Mouse (Mus musculus) lung, postnatal 0 days (tissue): ENCODE results near the gene Noc2l. TPM values are rescaled to one million over a fixed set of nuclear protein-coding genes. Genes with fewer than 3 reads are reported as not detected.

Source experiments
- ATAC-seq: fragments of 200-750 bp; cut with Nextera tagmentation; 2 replicates; pipeline ENCODE4 v1.8.0; 2017; ENCODE audit warnings: moderate library complexity
- DNase-seq: peaks from one replicate; pipeline ENCODE4 v3.0.0-alpha.2; 2016; ENCODE audit warnings: low spot score
- H3K27ac ChIP-seq: fragments of 300-500 bp; sonication (generic); 2 replicates; pipeline ENCODE4 v1.5.1; 2014; ENCODE audit warnings: antibody characterized with exemption, mild to moderate bottlenecking, low read length, mixed read lengths
- H3K27me3 ChIP-seq: fragments of 300-500 bp; sonication (generic); replicated peaks from 2 replicates; pipeline ENCODE4 v1.6.1; 2014; ENCODE audit warnings: low read length, mixed read lengths; ENCODE audit not compliant: insufficient read depth
- H3K36me3 ChIP-seq: fragments of 300-500 bp; sonication (generic); 2 replicates; pipeline ENCODE4 v1.6.1; 2014; ENCODE audit warnings: low read length, mixed read lengths; ENCODE audit not compliant: insufficient read depth
- H3K4me1 ChIP-seq: fragments of 300-500 bp; sonication (generic); 2 replicates; pipeline ENCODE4 v1.6.1; 2014; ENCODE audit warnings: antibody characterized with exemption, low read depth, low read length, mixed read lengths; ENCODE audit not compliant: insufficient read depth
- H3K4me2 ChIP-seq: fragments of 300-500 bp; sonication (generic); replicated peaks from 2 replicates; pipeline ENCODE4 v1.6.1; 2014; ENCODE audit warnings: low read depth, mild to moderate bottlenecking, low read length, moderate library complexity, mixed read lengths
- H3K4me3 ChIP-seq: fragments of 300-500 bp; sonication (generic); 2 replicates; pipeline ENCODE4 v1.5.1; 2014; ENCODE audit warnings: low read depth, low read length
- H3K9ac ChIP-seq: fragments of 300-500 bp; sonication (generic); replicated peaks from 2 replicates; pipeline ENCODE4 v1.6.1; 2014; ENCODE audit warnings: low read depth, mild to moderate bottlenecking
- H3K9me3 ChIP-seq: fragments of 300-500 bp; sonication (generic); 2 replicates; pipeline ENCODE4 v1.6.1; 2016; ENCODE audit warnings: low read length, mixed read lengths
- CTCF ChIP-seq: IDR thresholded peaks from 2 replicates; pipeline ENCODE4 v1.5.1; 2016; ENCODE audit warnings: antibody characterized with exemption, mild to moderate bottlenecking
- EP300 ChIP-seq: IDR thresholded peaks from 2 replicates; pipeline ENCODE4 v1.6.1; 2016; ENCODE audit warnings: antibody characterized with exemption, mild to moderate bottlenecking, control low read depth
- WGBS: fragments of 180-500 bp; shearing (Covaris S2); extraction: QIAGEN DNeasy Blood & Tissue Kit; methylation state at CpG from one replicate; pipeline ENCODE4 v1.1.7; 2014; 5-methylcytosine and 5-hydroxymethylcytosine counted together
- polyA plus RNA-seq: library from polyadenylated mRNA; unstranded; fragments of >200 nt; fragmentation: Nextera tagmentation; extraction: Ambion mirVana; gene quantifications from 2 replicates; pipeline ENCODE4 v1.2.1, GENCODE M21; 2015

Noc2l gene
- polyA plus RNA-seq, 1 experiment from 2014 or later: 18.7 TPM

DNA sequence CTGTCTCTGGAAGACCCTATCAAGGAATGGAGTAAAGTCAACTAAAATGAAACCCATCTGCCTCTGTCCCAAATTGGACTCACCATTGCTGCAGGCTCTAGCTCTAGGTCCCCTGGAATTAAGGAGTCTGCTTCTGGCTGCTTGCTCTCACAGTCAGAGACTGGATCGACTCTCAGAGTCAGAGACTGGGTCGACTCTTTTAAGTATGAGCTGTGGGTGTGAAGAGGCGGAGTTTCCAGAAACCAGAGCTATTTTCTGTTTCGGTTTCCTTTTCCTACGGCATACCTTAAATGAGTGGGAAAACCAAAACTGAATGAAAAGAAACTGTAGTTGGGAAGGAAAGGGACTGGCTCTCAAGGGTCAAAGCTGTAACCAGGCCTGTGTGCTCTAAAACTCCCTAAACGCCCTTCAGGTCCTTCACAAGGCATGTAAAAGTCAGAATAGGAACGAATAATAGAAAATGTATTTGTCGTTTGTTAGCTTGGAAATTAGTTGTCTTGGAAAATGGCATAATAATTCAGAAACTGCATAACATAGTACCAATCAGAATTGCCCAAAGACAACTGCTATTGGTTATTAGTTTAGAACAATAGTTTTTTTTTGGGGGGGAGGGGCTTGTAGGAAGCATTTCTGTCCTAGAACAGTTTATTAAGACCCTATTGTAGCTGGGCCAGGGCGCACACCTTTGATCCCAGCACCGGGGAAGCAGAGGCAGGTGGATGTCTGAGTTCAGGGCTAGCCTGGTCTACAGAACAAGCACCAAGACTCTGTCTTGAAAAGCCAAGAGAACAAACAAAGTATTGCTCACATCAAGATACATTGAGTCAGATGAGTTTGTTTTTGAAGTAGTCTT, 35.0 kb upstream of the Noc2l start, which contains the start of gene Isg15:
Gene Isg15, minus strand, starts transcription at position 196 of the 853 bp plus-strand sequence.
- Histone ChIP-seq H3K4me1 (no peaks in the 10 kb centered on the region), H3K9ac (no peak within 1 kb of the TSS; the same call in 1 of the 2 replicates), H3K36me3 (no peaks in the 10 kb centered on the region), H3K9me3 (no peaks in the 10 kb centered on the region), H3K27me3 (0 out of 2 replicates have a peak, but pooled peaks cover 9% of the 10 kb centered on the region), H3K27ac (peak within 1 kb of the TSS; percentile 32; the same call in 1 of the 2 replicates), H3K4me3 (peak within 1 kb of the TSS; percentile 21), H3K4me2 (peak within 1 kb of the TSS; percentile 42)
- TF ChIP-seq EP300 (0 out of 2 replicates have a peak, but pooled peaks have one; percentile 22), CTCF (no peak)
- 46% methylated on average over 10 of the region's 10 CpGs for WGBS
- ATAC-seq: no peak
- DNase-seq: peak; percentile 85

DNA sequence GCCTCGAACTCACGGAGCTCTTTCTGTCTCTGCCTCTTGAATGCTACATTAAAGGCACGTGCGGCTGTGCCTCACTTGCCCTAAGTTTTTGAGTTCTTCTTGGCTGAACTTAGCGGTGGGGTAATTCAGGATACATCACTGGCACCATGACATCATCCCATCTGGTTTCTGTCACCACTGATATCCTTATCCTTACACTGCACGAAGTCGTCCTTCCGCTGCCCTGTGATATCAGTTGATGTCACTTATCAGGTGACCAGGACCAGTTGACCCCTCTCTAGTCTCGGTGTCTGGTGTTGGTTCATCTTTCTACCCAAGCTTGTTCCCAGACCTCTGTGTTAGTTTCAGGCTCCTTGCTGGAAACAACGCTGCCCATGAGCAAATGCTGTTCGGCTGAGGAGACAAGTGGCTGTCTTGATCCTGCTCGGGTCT, 33.3 kb upstream of the Noc2l start:
- 0 out of 2 replicates have a peak overlapping the region, but pooled peaks have one; percentile 80 for H3K27ac ChIP-seq
- peak overlapping the region; percentile 58 for H3K4me3 ChIP-seq
- 0 out of 2 replicates have a peak overlapping the region, but pooled peaks have one; percentile 56 for H3K9ac ChIP-seq
- no peaks in the 10 kb centered on the region for H3K36me3 ChIP-seq
- 0 out of 2 replicates have a peak, but pooled peaks cover 9% of the 10 kb centered on the region for H3K27me3 ChIP-seq
- no peaks in the 10 kb centered on the region for H3K4me1 ChIP-seq
- DNase-seq (no peak), ATAC-seq (no peak)
- 37% methylated on average over 12 of the region's 12 CpGs for WGBS
- no peak for TF ChIP-seq EP300
- no peak for TF ChIP-seq CTCF
- H3K9me3 ChIP-seq: no peaks in the 10 kb centered on the region
- H3K4me2 ChIP-seq: peak overlapping the region; percentile 90

GRCm38 (mm10) chr4:156203001-156203412, 32.8 kb upstream of the Noc2l start, which contains the start of gene AW011738:
AW011738 (plus strand) TSS chr4:156203304.
- no peaks in the 10 kb centered on the region for H3K4me1 ChIP-seq
- peak within 1 kb of the TSS; percentile 80 for H3K27ac ChIP-seq
- TF ChIP-seq EP300 (no peak), CTCF (no peak)
- 1% methylated on average over 24 of the region's 39 CpGs for WGBS
- peak within 1 kb of the TSS; percentile 56 for H3K9ac ChIP-seq
- ATAC-seq (peak; percentile 87), DNase-seq (peak; percentile 88)
- peak within 1 kb of the TSS; percentile 90 for H3K4me2 ChIP-seq
- no peaks in the 10 kb centered on the region for H3K9me3 ChIP-seq
- H3K27me3 ChIP-seq: 0 out of 2 replicates have a peak, but pooled peaks cover 9% of the 10 kb centered on the region
- H3K36me3 ChIP-seq: no peaks in the 10 kb centered on the region
- peak within 1 kb of the TSS; percentile 58 for H3K4me3 ChIP-seq

DNA sequence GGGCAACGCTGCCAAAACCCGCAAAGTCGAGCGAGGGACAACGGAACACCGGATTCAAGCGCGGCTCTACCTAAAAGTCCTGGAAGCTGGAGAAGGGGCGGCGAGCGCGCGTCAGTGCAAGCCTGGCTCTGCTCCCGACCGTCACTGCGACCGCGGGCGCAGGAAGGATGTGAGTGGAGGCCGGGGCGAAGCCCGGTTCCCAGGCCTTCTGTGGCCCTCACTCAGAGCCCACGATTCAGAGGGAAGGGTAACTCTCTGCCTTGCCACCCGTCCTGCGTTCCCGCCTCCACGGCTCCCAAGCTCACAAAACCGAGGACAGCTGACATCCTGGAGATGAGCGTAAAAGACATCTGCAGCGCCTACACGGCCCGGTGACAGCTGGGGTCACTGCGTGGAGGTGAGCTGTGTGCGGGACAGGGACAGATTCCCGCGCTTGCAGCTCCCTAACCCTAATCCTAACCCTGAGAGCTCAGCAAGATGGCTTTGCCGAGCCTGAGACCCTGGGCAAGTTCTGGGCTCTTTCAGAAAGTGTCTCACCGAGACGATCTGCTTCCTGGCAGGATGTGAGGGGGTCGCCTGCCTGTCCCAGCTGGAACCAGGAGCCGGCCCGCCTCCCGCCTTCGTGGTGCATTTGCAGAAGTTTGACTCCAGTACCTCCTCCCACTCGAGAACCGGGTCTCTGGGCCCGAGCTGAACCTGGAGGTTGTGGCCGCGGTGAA, 32.2 kb upstream of the Noc2l start:
- H3K4me3 ChIP-seq: peak overlapping the region; percentile 58
- TF ChIP-seq EP300: no peak
- H3K27me3 ChIP-seq: 0 out of 2 replicates have a peak, but pooled peaks cover 9% of the 10 kb centered on the region
- peak; percentile 52 for ATAC-seq
- peak overlapping the region; percentile 80 for H3K27ac ChIP-seq
- no peaks in the 10 kb centered on the region for H3K4me1 ChIP-seq
- H3K36me3 ChIP-seq: no peaks in the 10 kb centered on the region
- peak overlapping the region; percentile 90 for H3K4me2 ChIP-seq
- under 1% methylated on average over 43 of the region's 49 CpGs for WGBS
- peak; percentile 48 for DNase-seq
- no peaks in the 10 kb centered on the region for H3K9me3 ChIP-seq
- H3K9ac ChIP-seq: peak overlapping the region; percentile 56

DNA sequence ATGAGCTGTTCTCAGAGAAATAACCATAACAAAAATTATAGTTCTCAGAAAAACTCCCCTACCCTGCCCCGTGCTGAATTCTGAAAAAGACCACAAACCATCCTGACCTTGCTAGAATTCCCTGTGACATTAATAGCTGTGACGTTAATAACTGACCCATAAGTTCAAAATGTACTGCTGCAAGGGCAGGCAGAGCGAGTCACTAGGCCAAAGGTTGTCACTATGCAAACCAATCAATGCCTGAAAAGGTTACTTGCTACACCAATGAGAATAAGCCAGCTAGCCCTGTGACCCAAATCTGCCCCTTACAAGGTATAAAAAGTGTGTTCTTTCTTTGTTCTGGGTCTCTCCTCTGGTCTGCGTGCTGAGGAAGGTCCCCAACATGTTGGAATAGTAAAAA, 26.9 kb upstream of the Noc2l start:
- no peak for DNase-seq
- Histone ChIP-seq H3K36me3 (no peaks in the 10 kb centered on the region), H3K4me3 (no peak overlapping the region), H3K27ac (no peak overlapping the region), H3K27me3 (0 out of 2 replicates have a peak, but pooled peaks cover 5% of the 10 kb centered on the region), H3K4me2 (no peak overlapping the region), H3K9me3 (no peaks in the 10 kb centered on the region), H3K4me1 (no peaks in the 10 kb centered on the region), H3K9ac (no peak overlapping the region)
- TF ChIP-seq CTCF: no peak
- TF ChIP-seq EP300: no peak
- ATAC-seq: no peak
- 86% methylated on average over 4 of the region's 4 CpGs for WGBS
